Mouse (Mus musculus) cerebellum, adult 11-12 months (tissue): ENCODE measurements around the gene Tmem14a.
"Not testable (repeated sequence)": the region's sequence is repeated elsewhere in the genome, so short reads cannot be mapped to it uniquely, and the experiment has no call there.

ENCODE experiments used
- DNase-seq: peaks from one replicate; pipeline ENCODE4 v3.0.0; 2022

Tmem14a gene

DNA sequence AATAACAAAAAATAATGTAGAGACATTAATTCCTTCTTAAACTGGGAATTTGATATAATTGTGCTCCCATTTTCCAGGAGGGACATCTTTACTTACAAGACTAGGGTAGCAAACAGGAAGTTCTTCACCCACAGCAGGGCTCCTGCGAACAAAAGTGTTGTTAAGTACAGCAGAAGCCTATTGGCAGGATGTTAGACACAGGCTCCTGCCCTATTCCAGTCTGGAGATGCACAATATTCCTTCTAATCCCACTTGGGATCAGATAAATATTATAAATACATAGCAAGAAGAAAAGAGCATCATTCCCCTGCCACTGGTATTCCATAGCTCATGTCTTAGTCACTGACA, 34.9 kb downstream of the Tmem14a start:
- no peak for DNase-seq

DNA sequence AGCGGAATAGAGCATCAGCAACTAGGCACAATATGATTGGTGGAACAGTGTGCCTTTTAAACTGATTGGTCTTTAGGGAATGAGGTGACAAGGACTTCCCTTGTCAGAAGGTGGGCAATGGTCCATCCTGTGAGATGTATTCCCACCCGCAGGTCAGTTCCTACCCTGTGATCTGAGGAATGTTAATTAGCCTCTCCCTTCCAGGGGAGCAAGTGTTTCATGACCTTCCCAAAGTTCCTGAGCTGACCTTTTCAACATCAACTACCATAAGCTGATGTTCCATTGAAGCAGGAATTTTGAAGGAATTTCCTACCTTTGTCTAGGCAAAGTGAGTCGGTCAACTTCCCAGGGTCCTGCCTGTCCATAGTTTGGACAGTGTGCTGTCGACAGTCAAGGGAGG, 35.5 kb downstream of the Tmem14a start:
- DNase-seq = no peak

DNA sequence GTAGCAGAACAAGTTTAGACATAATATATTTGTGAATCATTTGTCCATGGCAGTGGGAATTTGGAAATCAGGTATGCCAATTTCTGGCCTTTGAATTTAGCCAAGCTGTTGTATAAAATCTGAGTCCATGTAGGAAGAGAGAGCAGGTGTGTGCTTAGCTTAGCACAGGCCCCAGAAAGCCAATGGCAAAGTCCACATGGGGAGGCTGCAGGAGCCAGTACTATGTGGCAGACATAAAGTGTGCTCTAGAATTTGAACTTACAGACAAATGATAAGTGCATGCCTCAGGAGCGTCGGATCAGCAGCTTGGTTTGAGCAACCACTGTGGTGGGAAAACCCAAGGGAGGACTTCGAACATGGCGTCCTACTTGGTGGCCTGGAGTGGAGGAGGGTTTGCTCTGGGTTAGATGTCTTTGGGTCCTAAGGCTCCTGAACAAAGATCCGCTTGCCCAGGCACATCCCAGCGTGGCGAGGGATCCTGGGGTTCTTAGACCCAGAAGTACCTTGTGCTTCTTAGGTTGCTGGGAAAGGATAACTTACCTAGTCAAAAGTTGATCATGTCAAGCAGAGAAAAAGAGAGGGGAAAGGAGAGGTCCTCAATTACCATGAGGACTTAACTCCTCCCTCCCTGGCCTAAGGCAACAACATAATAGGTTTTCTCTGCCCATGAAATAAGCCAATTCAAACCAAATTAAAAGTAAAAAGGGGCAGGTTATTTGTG, 37.4 kb downstream of the Tmem14a start:
- DNase-seq = no peak

DNA sequence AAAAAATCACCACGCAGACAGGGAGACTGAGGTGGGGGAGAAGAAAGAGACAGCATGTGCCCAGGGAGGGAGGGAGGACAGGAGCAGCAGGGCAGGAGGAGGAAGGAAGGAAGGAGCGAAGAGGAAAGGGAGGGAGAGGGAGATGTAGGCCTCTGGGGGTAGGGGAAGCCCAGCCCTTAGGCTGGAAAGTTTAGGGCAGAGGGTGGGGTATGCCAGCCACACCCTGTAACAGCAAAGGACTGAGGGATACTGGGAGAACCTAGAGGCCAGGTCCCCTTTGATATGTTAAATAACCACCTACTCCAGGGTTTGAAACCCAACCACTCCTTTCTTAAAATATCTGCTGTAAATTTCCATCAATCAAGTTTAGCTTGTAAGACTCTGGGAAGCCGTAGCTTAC, 38.0 kb downstream of the Tmem14a start:
- no peak for DNase-seq

DNA sequence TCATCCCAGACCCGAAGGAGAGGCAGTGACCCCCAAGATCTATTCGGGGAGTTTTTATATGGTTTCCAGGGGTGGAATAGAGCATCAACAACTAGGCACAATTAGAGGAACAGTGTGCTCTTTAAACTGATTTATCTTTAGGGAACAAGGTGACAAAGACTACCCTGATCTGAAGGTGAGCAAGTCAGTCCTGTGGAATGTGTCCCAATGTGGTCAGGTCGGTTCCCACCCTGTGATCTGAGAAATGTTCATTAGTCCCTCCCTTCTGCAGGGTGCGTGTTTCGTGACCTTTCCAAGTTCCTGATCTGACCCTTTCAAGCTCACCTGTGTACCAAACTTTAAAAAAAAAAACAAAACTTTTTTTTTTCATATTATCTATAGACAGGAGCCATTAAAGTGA, 38.5 kb downstream of the Tmem14a start:
- DNase-seq = no peak

DNA sequence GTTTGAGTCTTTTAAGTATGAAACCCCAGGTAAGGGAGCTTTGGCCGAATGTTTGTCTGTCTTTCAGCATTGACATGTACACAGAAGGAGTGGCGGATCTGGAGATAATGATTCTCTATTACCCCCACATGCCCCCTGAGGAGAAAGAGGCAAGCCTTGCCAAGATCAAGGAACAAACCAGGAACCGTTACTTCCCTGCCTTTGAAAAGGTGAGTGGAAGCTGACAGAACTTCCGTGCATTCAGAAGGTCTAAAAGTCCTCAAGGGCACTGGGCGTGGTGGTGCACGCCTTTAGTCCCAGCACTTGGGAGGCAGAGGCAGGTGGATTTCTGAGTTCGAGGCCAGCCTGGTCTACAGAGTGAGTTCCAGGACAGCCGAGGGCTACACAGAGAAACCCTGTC, 41.6 kb downstream of the Tmem14a start:
- not testable (repeated sequence) for DNase-seq

DNA sequence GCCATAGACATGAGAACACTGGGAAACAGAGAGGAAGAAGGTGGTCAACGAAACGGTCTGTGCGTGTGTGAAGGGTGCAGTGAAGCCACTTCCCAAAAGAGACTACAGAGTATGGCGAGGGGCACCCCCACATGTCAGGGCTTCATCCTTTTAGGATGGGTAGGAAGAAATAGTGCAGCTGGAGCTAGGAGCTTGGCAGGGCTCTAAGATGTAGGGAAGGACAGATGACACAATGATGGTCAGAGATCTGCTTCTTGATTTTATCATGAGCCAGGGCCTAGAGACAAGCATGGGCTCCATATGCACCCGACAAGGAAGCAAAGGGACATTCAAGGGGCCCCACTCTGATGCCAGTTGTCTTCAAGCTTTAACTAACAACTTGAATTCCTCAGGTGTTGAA, 44.0 kb downstream of the Tmem14a start:
- no peak for DNase-seq

GRCm38 (mm10) chr1:21263986-21264385, 45.6 kb downstream of the Tmem14a start:
- no peak for DNase-seq

- no peak for DNase-seq
Measured at GRCm38 (mm10) chr1:21264747-21265146, 46.4 kb downstream of the Tmem14a start.

DNA sequence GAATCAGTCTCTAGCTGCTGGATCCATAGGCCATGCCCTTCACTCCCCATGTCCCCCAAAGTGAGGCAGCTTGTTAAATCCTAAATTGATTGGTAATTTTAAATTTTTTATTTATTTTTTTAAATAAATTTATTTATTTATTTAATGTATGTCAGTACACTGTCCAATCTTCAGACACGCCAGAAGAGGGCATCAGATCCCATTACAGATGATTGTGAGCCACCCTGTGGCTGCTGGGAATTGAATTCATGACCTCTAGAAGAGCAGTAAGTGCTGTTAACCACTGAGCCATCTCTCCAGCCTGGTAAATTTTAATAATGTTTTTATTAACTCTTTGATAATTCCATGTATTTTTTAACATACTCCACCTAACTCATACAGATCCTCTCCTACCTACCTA, 48.4 kb downstream of the Tmem14a start:
- no peak for DNase-seq

DNA sequence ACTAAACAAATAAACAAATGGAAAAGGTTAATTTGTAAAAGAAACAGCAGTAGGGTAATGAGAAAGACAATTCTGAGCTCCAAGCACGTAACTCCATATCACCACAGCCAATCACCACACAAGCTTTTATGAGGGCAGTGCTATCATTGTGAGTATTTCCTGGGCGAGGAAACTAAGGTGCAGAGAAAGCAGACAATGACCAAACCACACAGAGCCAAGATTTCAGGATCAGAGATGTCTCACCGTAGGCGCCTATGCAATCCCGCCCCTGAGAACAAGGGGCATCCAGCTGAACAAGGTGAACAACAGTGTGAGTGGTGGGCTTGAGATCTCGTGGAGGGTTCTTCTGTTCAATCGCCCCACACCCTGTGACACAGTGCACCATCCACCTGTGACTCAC, 49.1 kb downstream of the Tmem14a start:
- DNase-seq = not testable (repeated sequence)

- DNase-seq = peak; percentile 17
Measured at GRCm38 (mm10) chr1:21271343-21272055, 53.1 kb downstream of the Tmem14a start.

DNA sequence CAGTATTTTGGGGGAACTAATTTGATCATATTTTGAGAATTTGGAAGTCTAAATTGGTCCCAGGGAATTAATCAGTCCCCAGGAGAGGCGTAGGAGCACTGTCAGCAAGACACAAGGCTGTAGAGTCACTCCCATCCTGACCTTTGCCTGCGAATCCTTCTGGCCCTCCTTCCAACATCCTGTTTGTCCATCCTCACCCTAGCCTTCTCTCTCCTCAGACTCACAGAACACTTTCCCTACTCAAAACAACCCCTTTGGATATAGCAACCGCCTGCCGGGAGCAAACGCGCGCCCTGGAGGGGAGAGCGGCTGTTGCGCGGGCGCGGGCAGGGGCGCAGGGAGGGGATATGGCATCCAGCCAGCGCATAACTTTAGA, 53.7 kb downstream of the Tmem14a start:
- DNase-seq = no peak

- DNase-seq = no peak
Measured at GRCm38 (mm10) chr1:21273091-21273490, 54.7 kb downstream of the Tmem14a start.

DNA sequence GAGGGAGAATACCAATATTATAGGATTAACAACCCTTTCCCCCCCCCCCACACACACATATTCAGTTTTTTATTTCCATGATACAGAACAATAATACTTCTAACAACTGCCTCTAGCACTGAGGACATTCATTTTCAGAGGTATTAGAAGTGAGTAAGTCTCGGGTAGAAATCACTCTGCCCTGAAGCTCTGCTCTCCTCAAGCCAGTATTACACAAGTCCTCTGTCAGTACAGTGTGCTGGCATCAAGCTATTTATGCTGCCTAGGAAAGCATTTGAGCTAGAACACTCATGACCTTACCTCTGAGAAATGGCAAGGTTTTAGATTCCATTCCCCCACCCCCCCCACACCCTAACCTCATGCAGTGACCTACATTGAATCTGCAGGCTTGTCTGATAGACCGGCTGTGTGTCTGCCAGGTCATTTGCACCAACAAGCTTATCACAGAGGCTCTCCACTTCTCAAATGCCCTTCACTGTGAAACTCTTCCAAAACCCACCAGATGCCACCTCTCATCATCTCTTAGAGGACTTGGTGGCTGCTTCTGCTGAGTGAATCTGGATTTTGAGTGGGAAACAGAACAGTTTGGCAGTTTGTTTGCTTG, 56.2 kb downstream of the Tmem14a start:
- DNase-seq = no peak

DNA sequence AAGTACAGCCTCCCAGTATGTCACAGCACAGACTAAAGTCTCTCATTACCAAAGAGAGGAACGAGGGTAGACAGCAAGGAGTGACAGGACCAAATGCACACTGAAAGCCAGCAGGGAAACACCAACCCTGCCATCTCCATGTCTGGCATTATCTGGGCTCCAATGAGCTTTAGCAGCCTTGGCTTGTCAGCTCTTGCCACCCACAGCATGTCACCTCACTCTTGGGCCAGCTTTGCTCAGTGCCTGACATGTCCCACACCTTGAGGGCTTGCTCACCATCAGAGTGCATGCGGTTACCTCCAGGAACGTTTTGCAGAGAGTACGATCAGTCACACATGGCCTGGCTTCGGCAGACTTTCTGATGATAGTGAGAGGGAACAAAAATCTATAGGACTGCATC, 57.0 kb downstream of the Tmem14a start:
- DNase-seq = not testable (repeated sequence)

DNA sequence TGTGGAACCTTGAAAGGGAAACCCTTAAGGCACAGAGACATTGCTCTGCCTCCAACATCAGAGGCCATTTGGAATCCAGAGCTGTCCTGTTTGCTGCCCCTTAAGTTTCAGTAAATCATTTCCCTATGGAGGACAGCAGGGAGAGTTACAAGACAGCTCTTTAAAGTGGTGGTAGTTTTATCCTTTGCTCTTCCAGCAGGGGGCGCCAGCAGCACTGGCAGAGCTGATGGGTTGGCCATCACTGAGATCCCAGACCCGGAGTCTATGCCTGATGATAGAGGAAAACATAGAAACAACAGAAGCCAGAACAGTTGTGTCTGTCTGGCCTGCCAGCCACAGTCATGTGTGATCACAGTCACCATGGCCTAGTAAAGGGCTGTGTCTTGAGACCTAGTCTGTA, 57.8 kb downstream of the Tmem14a start:
- DNase-seq = not testable (repeated sequence)
